Mouse (Mus musculus) bone marrow macrophage, adult 2 months (primary cell): ENCODE data around the gene Fam81a. TPM values are rescaled to one million over a fixed set of nuclear protein-coding genes. Genes with fewer than 3 reads are reported as not detected.

Experiments
- H3K27ac ChIP-seq: 2 replicates; pipeline ENCODE4 v1.5.1; 2012; ENCODE audit warnings: low read depth, low read length; ENCODE audit not compliant: insufficient read depth
- H3K4me1 ChIP-seq: 2 replicates; pipeline ENCODE4 v1.6.1; 2012; ENCODE audit warnings: low read length; ENCODE audit not compliant: control insufficient read depth, insufficient read depth
- H3K4me3 ChIP-seq: 2 replicates; pipeline ENCODE4 v1.5.1; 2012; ENCODE audit warnings: mild to moderate bottlenecking, low read length, moderate library complexity; ENCODE audit not compliant: insufficient read depth
- CTCF ChIP-seq: IDR thresholded peaks from 2 replicates; pipeline ENCODE4 v1.5.1; 2012; ENCODE audit warnings: low read depth, mild to moderate bottlenecking, low read length, moderate library complexity
- POLR2A ChIP-seq: IDR thresholded peaks from 2 replicates; pipeline ENCODE4 v1.6.1; 2012; ENCODE audit warnings: mild to moderate bottlenecking, low read depth, low read length, borderline replicate concordance
- polyA plus RNA-seq: library from polyadenylated mRNA; stranded (reverse); fragments of >200 nt; gene quantifications from 2 replicates; pipeline ENCODE4 v1.2.4, GENCODE M21; 2012; ENCODE audit not compliant: missing spikeins, insufficient read depth, insufficient read length

Fam81a gene
- 0.21 TPM in 1 of 2 replicates, not detected in the other for polyA plus RNA-seq

- Histone ChIP-seq H3K27ac (no peak within 1 kb of the TSS), H3K4me1 (no peaks in the 10 kb centered on the region), H3K4me3 (peak within 1 kb of the TSS; percentile 31)
- TF ChIP-seq CTCF = no peak
- TF ChIP-seq POLR2A = no peak
These were observed at the start of gene Fam81a for GRCm38 (mm10) chr9:70142460-70142859. Fam81a (minus strand) TSS chr9:70142560.

- H3K4me1 ChIP-seq = no peaks in the 10 kb centered on the region
- TF ChIP-seq POLR2A (no peak), CTCF (no peak)
- H3K4me3 ChIP-seq = no peak overlapping the region
- no peak overlapping the region for H3K27ac ChIP-seq
These were observed 40.3 kb upstream of the Fam81a start for GRCm38 (mm10) chr9:70182639-70183038.

GRCm38 (mm10) chr9:70181719-70182118, 39.4 kb upstream of the Fam81a start:
- TF ChIP-seq POLR2A (no peak), CTCF (no peak)
- Histone ChIP-seq H3K4me3 (no peak overlapping the region), H3K4me1 (no peaks in the 10 kb centered on the region), H3K27ac (no peak overlapping the region)

GRCm38 (mm10) chr9:70176291-70176690, 33.9 kb upstream of the Fam81a start:
- TF ChIP-seq POLR2A = no peak
- TF ChIP-seq CTCF = no peak

GRCm38 (mm10) chr9:70174896-70175295, 32.5 kb upstream of the Fam81a start:
- Histone ChIP-seq H3K4me1 (no peaks in the 10 kb centered on the region), H3K4me3 (no peak overlapping the region), H3K27ac (no peak overlapping the region)
- TF ChIP-seq POLR2A (no peak), CTCF (no peak)

More at GRCm38 (mm10) chr9:70176291-70176690, 33.9 kb upstream of the Fam81a start:
- Histone ChIP-seq H3K4me1 (no peaks in the 10 kb centered on the region), H3K4me3 (no peak overlapping the region), H3K27ac (no peak overlapping the region)

GRCm38 (mm10) chr9:70174291-70174848, 32.0 kb upstream of the Fam81a start:
- H3K4me3 ChIP-seq = no peak overlapping the region
- TF ChIP-seq POLR2A = no peak
- no peak for TF ChIP-seq CTCF
- H3K4me1 ChIP-seq = no peaks in the 10 kb centered on the region
- no peak overlapping the region for H3K27ac ChIP-seq

- no peaks in the 10 kb centered on the region for H3K4me1 ChIP-seq
- H3K4me3 ChIP-seq = no peak overlapping the region
- no peak for TF ChIP-seq POLR2A
- TF ChIP-seq CTCF = peak; percentile 34; the same call in 1 of the 2 replicates
- H3K27ac ChIP-seq = no peak overlapping the region
These were observed 26.6 kb upstream of the Fam81a start for GRCm38 (mm10) chr9:70168973-70169372.

GRCm38 (mm10) chr9:70160071-70160470, 17.7 kb upstream of the Fam81a start:
- TF ChIP-seq POLR2A = no peak
- TF ChIP-seq CTCF = no peak
- no peaks in the 10 kb centered on the region for H3K4me1 ChIP-seq
- H3K4me3 ChIP-seq = no peak overlapping the region
- H3K27ac ChIP-seq = no peak overlapping the region

GRCm38 (mm10) chr9:70147618-70148017, 5.3 kb upstream of the Fam81a start:
- Histone ChIP-seq H3K4me3 (no peak overlapping the region), H3K27ac (no peak overlapping the region), H3K4me1 (no peaks in the 10 kb centered on the region)
- TF ChIP-seq CTCF (no peak), POLR2A (no peak)

GRCm38 (mm10) chr9:70145426-70145825, 3.1 kb upstream of the Fam81a start:
- H3K4me1 ChIP-seq = no peaks in the 10 kb centered on the region
- TF ChIP-seq CTCF (no peak), POLR2A (no peak)
- no peak overlapping the region for H3K4me3 ChIP-seq
- H3K27ac ChIP-seq = no peak overlapping the region
